Mouse (Mus musculus) bone marrow macrophage, adult 2 months (primary cell): ENCODE data around the gene Cuedc2. TPM values are rescaled to one million over a fixed set of nuclear protein-coding genes. Genes with fewer than 3 reads are reported as not detected.

Experiments
- H3K27ac ChIP-seq: 2 replicates; pipeline ENCODE4 v1.5.1; 2012; ENCODE audit warnings: low read depth, low read length; ENCODE audit not compliant: insufficient read depth
- H3K4me1 ChIP-seq: 2 replicates; pipeline ENCODE4 v1.6.1; 2012; ENCODE audit warnings: low read length; ENCODE audit not compliant: control insufficient read depth, insufficient read depth
- H3K4me3 ChIP-seq: 2 replicates; pipeline ENCODE4 v1.5.1; 2012; ENCODE audit warnings: mild to moderate bottlenecking, low read length, moderate library complexity; ENCODE audit not compliant: insufficient read depth
- CTCF ChIP-seq: IDR thresholded peaks from 2 replicates; pipeline ENCODE4 v1.5.1; 2012; ENCODE audit warnings: low read depth, mild to moderate bottlenecking, low read length, moderate library complexity
- POLR2A ChIP-seq: IDR thresholded peaks from 2 replicates; pipeline ENCODE4 v1.6.1; 2012; ENCODE audit warnings: mild to moderate bottlenecking, low read depth, low read length, borderline replicate concordance
- polyA plus RNA-seq: library from polyadenylated mRNA; stranded (reverse); fragments of >200 nt; gene quantifications from 2 replicates; pipeline ENCODE4 v1.2.4, GENCODE M21; 2012; ENCODE audit not compliant: missing spikeins, insufficient read depth, insufficient read length

Gene Cuedc2
- polyA plus RNA-seq, 1 experiment: 136 TPM

DNA sequence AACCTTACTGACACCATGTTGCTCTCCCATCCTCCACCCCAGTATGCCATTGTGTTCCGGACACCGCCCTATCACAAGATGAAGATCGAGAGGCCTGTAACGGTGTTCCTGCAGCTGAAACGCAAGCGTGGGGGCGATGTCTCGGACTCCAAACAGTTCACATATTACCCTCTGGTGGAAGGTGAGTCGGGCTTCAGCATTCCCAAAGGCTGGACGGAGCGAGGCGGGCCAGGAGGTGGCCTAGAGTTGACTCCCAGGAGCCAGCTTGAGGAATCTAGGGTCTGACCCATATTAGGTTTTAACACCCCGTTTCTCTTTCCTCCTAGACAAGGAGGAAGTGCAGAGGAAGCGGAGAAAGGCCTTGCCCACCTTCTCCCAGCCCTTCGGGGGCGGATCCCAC lies 30.2 kb downstream of the Cuedc2 start:
- H3K4me1 ChIP-seq: peaks cover 14% of the 10 kb centered on the region
- TF ChIP-seq POLR2A: no peak
- no peak for TF ChIP-seq CTCF

GRCm38 (mm10) chr19:46307781-46308180 lies 30.7 kb downstream of the Cuedc2 start:
- Histone ChIP-seq H3K4me1 (peaks cover 15% of the 10 kb centered on the region), H3K4me3 (no peak overlapping the region), H3K27ac (no peak overlapping the region)
- TF ChIP-seq POLR2A (no peak), CTCF (no peak)

More for the DNA sequence above, 30.2 kb downstream of the Cuedc2 start:
- Histone ChIP-seq H3K27ac (no peak overlapping the region), H3K4me3 (no peak overlapping the region)

GRCm38 (mm10) chr19:46306751-46307289 lies 31.7 kb downstream of the Cuedc2 start:
- Histone ChIP-seq H3K4me1 (peaks cover 15% of the 10 kb centered on the region), H3K4me3 (no peak overlapping the region), H3K27ac (no peak overlapping the region)
- TF ChIP-seq POLR2A (no peak), CTCF (no peak)

GRCm38 (mm10) chr19:46306268-46306610 lies 32.3 kb downstream of the Cuedc2 start:
- peak overlapping the region; percentile 48; the same call in 1 of the 2 replicates for H3K27ac ChIP-seq
- H3K4me3 ChIP-seq: peak overlapping the region; percentile 95
- TF ChIP-seq CTCF: no peak
- TF ChIP-seq POLR2A: no peak
- H3K4me1 ChIP-seq: peaks cover 15% of the 10 kb centered on the region

GRCm38 (mm10) chr19:46305432-46306267 lies 32.9 kb downstream of the Cuedc2 start:
- peak overlapping the region; percentile 60 for H3K27ac ChIP-seq
- no peak for TF ChIP-seq CTCF
- TF ChIP-seq POLR2A: 0 out of 2 replicates have a peak, but pooled peaks have one; percentile 28
- peaks cover 15% of the 10 kb centered on the region for H3K4me1 ChIP-seq
- H3K4me3 ChIP-seq: peak overlapping the region; percentile 95

GRCm38 (mm10) chr19:46304908-46305333 lies 33.6 kb downstream of the Cuedc2 start:
- peak overlapping the region; percentile 60 for H3K27ac ChIP-seq
- peak overlapping the region; percentile 95 for H3K4me3 ChIP-seq
- peaks cover 15% of the 10 kb centered on the region for H3K4me1 ChIP-seq
- no peak for TF ChIP-seq POLR2A
- TF ChIP-seq CTCF: no peak

GRCm38 (mm10) chr19:46304216-46304841 lies 34.2 kb downstream of the Cuedc2 start, which contains the start of gene Nfkb2:
Nfkb2 (plus strand) TSS chr19:46304320.
- TF ChIP-seq POLR2A (peak; percentile 35; the same call in 1 of the 2 replicates), CTCF (peak; percentile 77)
- Histone ChIP-seq H3K4me1 (peaks cover 15% of the 10 kb centered on the region), H3K4me3 (peak within 1 kb of the TSS; percentile 95), H3K27ac (peak within 1 kb of the TSS; percentile 76)

DNA sequence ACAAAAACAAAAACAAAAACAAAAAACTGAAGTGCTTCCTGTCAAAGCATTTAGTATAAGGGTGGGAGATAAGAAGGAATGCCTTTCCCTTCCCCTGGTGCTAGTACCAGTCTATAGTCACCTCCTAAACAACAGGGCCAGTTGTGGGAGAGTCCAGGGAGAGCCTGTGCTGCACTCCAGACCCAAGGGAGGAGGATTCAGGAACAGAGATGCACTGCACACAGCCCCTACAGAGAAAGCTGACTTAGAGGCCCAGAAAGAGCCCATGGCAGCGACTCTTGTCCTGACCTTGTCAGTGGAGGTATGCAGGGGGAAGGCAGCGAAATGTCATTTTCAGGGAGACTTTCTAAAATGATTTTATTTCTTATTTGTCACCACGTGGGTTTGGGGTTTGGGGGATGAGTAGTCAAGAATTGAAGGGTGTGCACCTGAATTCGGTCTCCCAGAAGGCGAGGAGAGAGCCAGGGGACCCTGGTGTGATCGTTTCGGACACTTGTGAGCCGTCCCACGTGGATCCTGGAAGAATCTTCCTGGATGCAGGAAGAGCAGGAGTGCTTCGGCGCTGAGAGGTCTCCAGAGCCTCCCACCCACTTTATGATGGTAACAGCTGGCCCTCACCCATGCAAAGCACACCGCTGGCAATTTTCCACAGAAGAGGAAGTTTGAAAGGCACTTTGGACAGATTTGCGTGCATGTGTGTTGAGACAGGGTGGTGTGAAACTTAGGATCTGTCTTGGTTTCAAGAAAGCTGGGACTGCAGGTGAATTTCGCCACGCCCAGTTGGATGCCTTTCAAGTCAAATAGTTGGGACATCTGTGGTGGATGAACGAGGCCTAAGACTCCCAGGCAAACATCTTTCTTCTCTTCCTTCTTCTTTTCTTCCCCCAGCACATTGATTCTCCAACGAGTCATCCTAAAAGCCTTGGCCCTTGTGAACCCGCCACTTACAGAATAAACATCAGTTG lies 35.0 kb downstream of the Cuedc2 start:
- peaks cover 11% of the 10 kb centered on the region for H3K4me1 ChIP-seq
- H3K27ac ChIP-seq: peak overlapping the region; percentile 76
- TF ChIP-seq CTCF (no peak), POLR2A (no peak)
- peak overlapping the region; percentile 95 for H3K4me3 ChIP-seq

- TF ChIP-seq CTCF (no peak), POLR2A (no peak)
- Histone ChIP-seq H3K27ac (no peak overlapping the region), H3K4me1 (peaks cover 11% of the 10 kb centered on the region), H3K4me3 (no peak overlapping the region)
Observed at GRCm38 (mm10) chr19:46302551-46302950, 36.0 kb downstream of the Cuedc2 start.
